Comparison of ENCODE assay signal across 14 mouse cellular contexts in the genomic region with DNA sequence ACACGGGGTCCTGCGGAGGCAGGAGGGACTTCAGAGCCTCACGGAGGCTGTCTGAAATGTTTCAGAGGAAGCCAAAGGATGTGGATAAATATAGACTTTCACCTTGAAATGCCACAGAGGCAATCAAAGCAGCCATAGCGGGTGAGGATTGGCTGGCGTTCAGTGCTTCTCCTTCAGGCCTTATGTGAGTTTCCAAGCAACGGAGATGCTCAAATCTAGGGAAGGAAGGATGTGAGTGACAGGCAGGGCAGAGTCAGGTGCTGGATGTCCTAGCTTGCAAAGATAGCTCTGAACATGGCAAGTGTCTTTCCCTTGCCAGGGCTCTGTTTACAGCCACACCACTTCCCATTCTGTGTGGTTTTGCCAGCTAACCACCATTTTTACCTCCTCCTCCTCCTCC. TPM values are rescaled to one million over a fixed set of nuclear protein-coding genes. Genes with fewer than 3 reads are reported as not detected.
DNase-seq lines count a peak whose midpoint lies in the region; ATAC-seq lines count a peak whose summit lies in the region.
"Had no signal": no experiment of that assay in that cellular context is flagged by ENCODE, and none has a peak within 500 bp of the region (broad histone marks: within the 10 kb centered on the region; RNA-seq: fewer than 3 reads in every experiment).

No protein-coding gene starts in this region.

- intact Hi-C loops in left cerebral cortex, postnatal 25 days (cut with DNase I) = loop anchor here (1.0 to 10.0 kb wide), 4 partner anchors 56 to 147 kb away; no protein-coding TSS in a partner anchor

- peak; percentile 88 for ATAC-seq in common myeloid progenitor, adult 5-6 weeks (replicated peaks; ENCODE audit: low read depth, poor library complexity, severe bottlenecking)
- ATAC-seq: intestine, embryonic 16.5 days had no signal

- DNase-seq in adrenal gland, adult 8-10 months = peak; percentile 8
- no peak for DNase-seq in adrenal gland, adult 18-20 months (ENCODE audit: low spot score in 2 of 2)
- DNase-seq in layer of hippocampus, adult 8-10 months (ENCODE audit: low spot score in 2 of 2) = peak; percentile 21 to 34
- no peak for DNase-seq in layer of hippocampus, adult 9-10 months (ENCODE audit: low spot score)
- peak; percentile 57 to 76 for DNase-seq in left cerebral cortex, postnatal 25 days (ENCODE audit: low spot score in 2 of 2)
- DNase-seq in T-cell, adult 2 months (ENCODE audit: low spot score) = no peak
- DNase-seq in urinary bladder, postnatal 4 days (ENCODE audit: low spot score in 2 of 2) = no peak
- DNase-seq: kidney, postnatal 25 days; liver; lung, postnatal 10 days; thymus, adult 2 months had no signal

RNA-seq across cellular contexts. Expression of gene Samd13, which starts 26.2 kb away (rescaled TPM):
- total RNA-seq in adrenal gland, adult 8-10 months (2022) = 1 to 10 TPM in 1 of 4 experiments, under 1 TPM in 3; 0.42 to 1.3 (median 0.68) TPM
- under 1 TPM in 1 of 2 experiments, not detected in 1; 0.58 TPM for total RNA-seq in adrenal gland, adult 18-20 months (2021)
- under 1 TPM in 2 of 4 experiments, not detected in 2; 0.45 to 0.63 TPM for total RNA-seq in layer of hippocampus, adult 8-10 months (2022)
- total RNA-seq in common myeloid progenitor, adult 5-6 weeks (2017) = 1.7 and 4.2 TPM in 2 replicates
- 1 to 10 TPM in 1 of 2 experiments, not detected in 1; 1.1 TPM for total RNA-seq in left cerebral cortex, postnatal 25 days (2021)
- total RNA-seq: neutrophil, adult 5-6 weeks had no signal

Comparison
In these comparisons a context has a peak if more than half of its experiments do, and no peak if none do; other contexts are left out.
1. DNase-seq: peak in adrenal gland, adult 8-10 months (single experiment), layer of hippocampus, adult 8-10 months (2 of 2) and left cerebral cortex, postnatal 25 days (2 of 2); none in adrenal gland, adult 18-20 months (0 of 2), layer of hippocampus, adult 9-10 months (single experiment), T-cell, adult 2 months (single experiment) and urinary bladder, postnatal 4 days (0 of 2).